Mouse (Mus musculus): ENCODE measurements around the gene C330021F23Rik. TPM values are rescaled to one million over a fixed set of nuclear protein-coding genes. Genes with fewer than 3 reads are reported as not detected.

The C330021F23Rik gene
- polyA plus RNA-seq, 1 experiment: 22.8 TPM

DNA sequence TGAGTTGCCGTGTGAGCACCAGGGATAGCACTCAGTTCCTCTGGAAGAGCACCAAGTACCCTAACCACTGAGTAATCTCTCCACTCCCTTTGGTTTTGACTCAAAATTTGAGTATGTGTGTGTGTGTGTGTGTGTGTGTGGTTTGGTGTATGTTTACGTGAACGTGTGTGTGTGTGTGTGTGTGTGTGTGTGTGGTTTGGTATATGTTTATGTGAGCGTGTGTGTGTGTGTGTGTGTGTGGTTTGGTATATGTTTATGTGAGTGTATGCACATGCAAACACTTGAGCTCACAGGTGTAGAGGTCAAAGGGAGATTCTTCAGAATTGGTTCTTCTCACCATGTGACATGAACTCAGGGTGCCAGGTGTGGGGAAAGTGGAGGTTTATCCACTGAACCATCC lies 11.7 kb upstream of the C330021F23Rik start:
- H3K27me3 ChIP-seq (ENCODE audit: control insufficient read depth, insufficient read depth, low read length, poor library complexity, severe bottlenecking): no peaks in the 10 kb centered on the region
- H3K36me3 ChIP-seq (ENCODE audit: control insufficient read depth, insufficient read depth, low read length, poor library complexity, severe bottlenecking): no peaks in the 10 kb centered on the region
- H3K27ac ChIP-seq (ENCODE audit: insufficient read depth, low read length): no peak overlapping the region
- no peak overlapping the region for H3K9ac ChIP-seq (ENCODE audit: low read depth, poor library complexity, severe bottlenecking)
- peaks cover 4% of the 10 kb centered on the region for H3K4me1 ChIP-seq (ENCODE audit: control insufficient read depth, insufficient read depth, low read length)
- TF ChIP-seq POLR2A (IDR thresholded peaks at IDR 0.05; ENCODE audit: insufficient read depth, low read length) (no peak), EP300 (IDR thresholded peaks at IDR 0.05; ENCODE audit: insufficient read depth, low read depth, low read length) (no peak), CTCF (IDR thresholded peaks at IDR 0.05; ENCODE audit: low read depth, low read length) (no peak)
- H3K4me3 ChIP-seq (ENCODE audit: low read depth, low read length): no peak overlapping the region
- no peaks in the 10 kb centered on the region; the same call in 1 of the 2 replicates for H3K9me3 ChIP-seq (replicated peaks; ENCODE audit: control insufficient read depth, insufficient read depth, low read length, poor library complexity, severe bottlenecking)

DNA sequence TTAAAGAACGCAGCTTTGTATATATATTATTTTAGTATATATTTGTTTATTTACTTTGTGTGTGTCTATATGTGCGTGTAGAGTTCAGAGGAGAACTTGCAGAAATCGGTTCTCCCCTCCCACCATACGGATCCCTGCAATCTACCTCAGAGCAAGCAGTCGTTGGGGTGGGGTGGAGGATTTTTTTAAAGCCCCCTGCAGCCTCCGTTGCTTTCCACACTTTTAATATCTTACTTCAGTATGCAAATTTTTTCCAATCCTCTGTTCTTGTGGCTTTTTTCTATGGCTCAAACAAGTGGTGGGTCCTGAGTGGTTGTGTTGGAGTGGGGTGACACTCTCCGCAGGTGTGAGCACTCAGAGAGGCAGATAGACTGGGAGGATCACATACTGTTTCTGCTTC lies 588 bp downstream of the C330021F23Rik start:
- TF ChIP-seq EP300 (IDR thresholded peaks at IDR 0.05; ENCODE audit: insufficient read depth, low read depth, low read length) (no peak), POLR2A (IDR thresholded peaks at IDR 0.05; ENCODE audit: insufficient read depth, low read length) (no peak), CTCF (IDR thresholded peaks at IDR 0.05; ENCODE audit: low read depth, low read length) (no peak)
- peak overlapping the region; percentile 88 for H3K4me3 ChIP-seq (ENCODE audit: low read depth, low read length)
- H3K27me3 ChIP-seq (ENCODE audit: control insufficient read depth, insufficient read depth, low read length, poor library complexity, severe bottlenecking): no peaks in the 10 kb centered on the region
- H3K9me3 ChIP-seq (replicated peaks; ENCODE audit: control insufficient read depth, insufficient read depth, low read length, poor library complexity, severe bottlenecking): no peaks in the 10 kb centered on the region
- H3K27ac ChIP-seq (ENCODE audit: insufficient read depth, low read length): peak overlapping the region; percentile 100
- peaks cover 3% of the 10 kb centered on the region; the same call in 1 of the 2 replicates for H3K36me3 ChIP-seq (ENCODE audit: control insufficient read depth, insufficient read depth, low read length, poor library complexity, severe bottlenecking)
- H3K9ac ChIP-seq (ENCODE audit: low read depth, poor library complexity, severe bottlenecking): peak overlapping the region; percentile 87
- peaks cover 7% of the 10 kb centered on the region for H3K4me1 ChIP-seq (ENCODE audit: control insufficient read depth, insufficient read depth, low read length)

DNA sequence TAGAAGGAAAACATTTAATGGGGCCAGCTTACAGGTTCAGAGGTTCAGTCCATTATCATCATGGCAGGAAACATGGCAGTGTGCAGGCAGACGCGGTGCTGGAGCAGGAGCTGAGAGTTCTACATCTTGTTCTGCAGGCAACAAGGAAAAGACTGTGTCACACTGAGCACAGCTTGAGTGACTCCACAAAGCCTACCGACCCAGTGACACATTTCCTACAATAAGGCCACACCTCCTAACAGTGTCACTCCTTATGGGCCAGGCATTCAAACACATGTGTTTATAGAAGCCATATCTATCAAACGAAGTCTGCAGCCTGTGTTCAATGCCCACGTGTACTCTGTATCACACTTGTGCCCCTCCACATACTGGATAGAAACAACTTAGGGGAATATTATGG lies 2.0 kb downstream of the C330021F23Rik start:
- H3K4me3 ChIP-seq (ENCODE audit: low read depth, low read length): peak overlapping the region; percentile 30

DNA sequence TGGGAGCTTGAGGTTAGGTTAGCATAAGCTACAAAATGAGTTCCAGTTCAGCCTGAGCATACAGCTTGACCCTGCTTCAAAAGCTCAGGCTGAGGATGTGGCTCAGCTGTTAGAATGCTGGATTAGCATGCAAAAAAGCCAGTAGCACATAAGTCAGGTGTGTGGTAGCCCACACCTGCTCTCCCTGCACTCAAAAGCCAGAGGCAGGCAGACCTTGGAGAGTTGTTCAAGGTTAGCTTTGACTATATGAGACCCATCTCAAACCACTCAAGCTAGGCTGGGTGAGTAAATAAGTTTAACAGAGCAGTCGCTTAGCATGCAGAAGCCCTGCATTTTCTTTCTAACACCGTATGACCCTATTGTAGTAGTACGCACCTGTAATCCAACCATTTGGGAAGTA lies 6.8 kb downstream of the C330021F23Rik start:
- Histone ChIP-seq H3K27me3 (ENCODE audit: control insufficient read depth, insufficient read depth, low read length, poor library complexity, severe bottlenecking) (no peaks in the 10 kb centered on the region), H3K4me1 (ENCODE audit: control insufficient read depth, insufficient read depth, low read length) (peaks cover 9% of the 10 kb centered on the region), H3K27ac (ENCODE audit: insufficient read depth, low read length) (peak overlapping the region; percentile 79), H3K9ac (ENCODE audit: low read depth, poor library complexity, severe bottlenecking) (no peak overlapping the region), H3K9me3 (replicated peaks; ENCODE audit: control insufficient read depth, insufficient read depth, low read length, poor library complexity, severe bottlenecking) (no peaks in the 10 kb centered on the region), H3K4me3 (ENCODE audit: low read depth, low read length) (no peak overlapping the region), H3K36me3 (ENCODE audit: control insufficient read depth, insufficient read depth, low read length, poor library complexity, severe bottlenecking) (peaks cover 7% of the 10 kb centered on the region)
- TF ChIP-seq EP300 (IDR thresholded peaks at IDR 0.05; ENCODE audit: insufficient read depth, low read depth, low read length) (0 out of 2 replicates have a peak, but pooled peaks have one; percentile 37), CTCF (IDR thresholded peaks at IDR 0.05; ENCODE audit: low read depth, low read length) (no peak)

More for the DNA sequence above, 2.0 kb downstream of the C330021F23Rik start:
- Histone ChIP-seq H3K4me1 (ENCODE audit: control insufficient read depth, insufficient read depth, low read length) (peaks cover 10% of the 10 kb centered on the region), H3K27ac (ENCODE audit: insufficient read depth, low read length) (peak overlapping the region; percentile 40; the same call in 1 of the 2 replicates), H3K27me3 (ENCODE audit: control insufficient read depth, insufficient read depth, low read length, poor library complexity, severe bottlenecking) (no peaks in the 10 kb centered on the region), H3K9ac (ENCODE audit: low read depth, poor library complexity, severe bottlenecking) (no peak overlapping the region), H3K36me3 (ENCODE audit: control insufficient read depth, insufficient read depth, low read length, poor library complexity, severe bottlenecking) (peaks cover 7% of the 10 kb centered on the region), H3K9me3 (replicated peaks; ENCODE audit: control insufficient read depth, insufficient read depth, low read length, poor library complexity, severe bottlenecking) (no peaks in the 10 kb centered on the region)
- no peak for TF ChIP-seq CTCF (IDR thresholded peaks at IDR 0.05; ENCODE audit: low read depth, low read length)
- TF ChIP-seq POLR2A (IDR thresholded peaks at IDR 0.05; ENCODE audit: insufficient read depth, low read length): no peak
- TF ChIP-seq EP300 (IDR thresholded peaks at IDR 0.05; ENCODE audit: insufficient read depth, low read depth, low read length): no peak

DNA sequence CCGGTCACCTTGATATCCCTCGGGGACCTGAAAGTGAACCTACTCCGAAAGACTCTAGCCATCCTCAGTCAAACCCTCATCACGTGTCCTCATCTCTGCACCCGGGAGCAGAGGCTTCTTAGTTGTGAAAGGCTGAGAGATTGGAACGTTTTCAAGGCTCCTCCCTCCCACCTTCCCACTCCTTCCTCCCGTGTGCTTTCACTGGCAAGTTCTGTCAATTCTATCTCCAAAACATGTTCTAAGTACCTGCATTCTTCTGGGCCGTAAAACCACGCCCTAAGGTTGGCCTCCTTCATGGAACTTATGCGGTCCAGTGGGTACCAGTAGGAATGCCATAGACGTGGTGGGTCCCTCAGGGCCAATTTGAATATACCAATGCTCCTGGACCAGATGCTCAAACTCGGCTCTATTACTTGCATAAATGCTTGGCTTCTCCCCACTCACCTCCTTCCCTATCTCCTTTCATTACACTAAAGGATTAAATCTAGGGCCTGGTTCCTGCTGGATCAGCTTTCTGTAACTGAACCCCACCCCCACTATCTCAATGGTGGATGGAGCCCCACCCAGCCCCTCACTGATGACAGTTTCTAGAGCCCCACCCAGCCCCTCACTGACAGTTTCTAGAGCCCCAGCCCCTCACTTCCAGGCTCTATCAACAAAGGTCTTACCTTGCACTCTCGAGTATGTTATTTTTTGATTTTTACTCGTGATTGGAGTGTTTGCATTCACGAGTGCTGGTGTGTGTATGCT lies 8.6 kb downstream of the C330021F23Rik start:
- Histone ChIP-seq H3K4me1 (ENCODE audit: control insufficient read depth, insufficient read depth, low read length) (peaks cover 11% of the 10 kb centered on the region), H3K36me3 (ENCODE audit: control insufficient read depth, insufficient read depth, low read length, poor library complexity, severe bottlenecking) (peaks cover 10% of the 10 kb centered on the region), H3K9me3 (replicated peaks; ENCODE audit: control insufficient read depth, insufficient read depth, low read length, poor library complexity, severe bottlenecking) (no peaks in the 10 kb centered on the region), H3K9ac (ENCODE audit: low read depth, poor library complexity, severe bottlenecking) (peak overlapping the region; percentile 13; the same call in 1 of the 2 replicates), H3K4me3 (ENCODE audit: low read depth, low read length) (peak overlapping the region; percentile 39), H3K27ac (ENCODE audit: insufficient read depth, low read length) (peak overlapping the region; percentile 95), H3K27me3 (ENCODE audit: control insufficient read depth, insufficient read depth, low read length, poor library complexity, severe bottlenecking) (no peaks in the 10 kb centered on the region)
- no peak for TF ChIP-seq CTCF (IDR thresholded peaks at IDR 0.05; ENCODE audit: low read depth, low read length)
- TF ChIP-seq EP300 (IDR thresholded peaks at IDR 0.05; ENCODE audit: insufficient read depth, low read depth, low read length): peak; percentile 90

All from ES-Bruce4 (cell line).